Mouse (Mus musculus) heart, embryonic 12.5 days (tissue): Measurements from ENCODE around the gene Cox8c. TPM values are rescaled to one million over a fixed set of nuclear protein-coding genes. Genes with fewer than 3 reads are reported as not detected.

Experiments
- ATAC-seq: fragments of 200-750 bp; cut with Nextera tagmentation; 2 replicates; pipeline ENCODE4 v1.8.0; 2017; ENCODE audit warnings: moderate TSS enrichment, moderate library complexity; ENCODE audit not compliant: insufficient number of reproducible peaks, low FRiP score
- H3K27ac ChIP-seq: fragments of 300-500 bp; sonication (generic); 2 replicates; pipeline ENCODE4 v1.5.1; 2016; ENCODE audit warnings: mild to moderate bottlenecking, moderate library complexity; ENCODE audit not compliant: poor library complexity, severe bottlenecking
- H3K27me3 ChIP-seq: fragments of 300-500 bp; sonication (generic); replicated peaks from 2 replicates; pipeline ENCODE4 v1.6.1; 2016; ENCODE audit warnings: mild to moderate bottlenecking, moderate library complexity
- H3K36me3 ChIP-seq: fragments of 300-500 bp; sonication (generic); 2 replicates; pipeline ENCODE4 v1.6.1; 2016; ENCODE audit warnings: mild to moderate bottlenecking, moderate library complexity
- H3K4me1 ChIP-seq: fragments of 300-500 bp; sonication (generic); replicated peaks from 2 replicates; pipeline ENCODE4 v1.6.1; 2016; ENCODE audit warnings: mild to moderate bottlenecking
- H3K4me2 ChIP-seq: fragments of 300-500 bp; sonication (generic); 2 replicates; pipeline ENCODE4 v1.6.1; 2016; ENCODE audit warnings: mild to moderate bottlenecking, moderate library complexity
- H3K4me3 ChIP-seq: fragments of 300-500 bp; sonication (generic); 2 replicates; pipeline ENCODE4 v1.5.1; 2016; ENCODE audit warnings: mild to moderate bottlenecking
- H3K9ac ChIP-seq: fragments of 300-500 bp; sonication (generic); 2 replicates; pipeline ENCODE4 v1.6.1; 2016; ENCODE audit warnings: mild to moderate bottlenecking, moderate library complexity
- H3K9me3 ChIP-seq: fragments of 300-500 bp; sonication (generic); replicated peaks from 2 replicates; pipeline ENCODE4 v1.6.1; 2016; ENCODE audit warnings: mild to moderate bottlenecking, moderate library complexity
- WGBS: fragments of 180-500 bp; shearing (Covaris S2); methylation state at CpG from one replicate; pipeline ENCODE4 v1.1.7; 2016; 5-methylcytosine and 5-hydroxymethylcytosine counted together
- polyA plus RNA-seq: library from polyadenylated mRNA; unstranded; fragments of >200 nt; fragmentation: Nextera tagmentation; extraction: Ambion mirVana; gene quantifications from 2 replicates; pipeline ENCODE4 v1.2.1, GENCODE M21; 2016

Gene Cox8c
- not detected in 2 replicates for polyA plus RNA-seq

GRCm38 (mm10) chr12:102899091-102899490 lies at the start of gene Cox8c:
TSS of gene Cox8c (plus strand) at chr12:102899316.
- Histone ChIP-seq H3K9me3 (peaks cover 4% of the 10 kb centered on the region), H3K27me3 (no peaks in the 10 kb centered on the region), H3K4me1 (no peaks in the 10 kb centered on the region), H3K9ac (no peak within 1 kb of the TSS), H3K4me2 (no peak within 1 kb of the TSS), H3K36me3 (no peaks in the 10 kb centered on the region), H3K27ac (no peak within 1 kb of the TSS), H3K4me3 (no peak within 1 kb of the TSS)
- 86% methylated on average over 17 of the region's 17 CpGs for WGBS
- no peak for ATAC-seq

- Histone ChIP-seq H3K9me3 (no peaks in the 10 kb centered on the region), H3K4me2 (no peak overlapping the region), H3K27ac (no peak overlapping the region), H3K4me3 (no peak overlapping the region), H3K9ac (no peak overlapping the region), H3K4me1 (0 out of 2 replicates have a peak, but pooled peaks cover 2% of the 10 kb centered on the region), H3K36me3 (no peaks in the 10 kb centered on the region), H3K27me3 (no peaks in the 10 kb centered on the region)
- no peak for ATAC-seq
These were observed 38.3 kb upstream of the Cox8c start for GRCm38 (mm10) chr12:102860806-102861205.

GRCm38 (mm10) chr12:102869802-102870201 lies 29.3 kb upstream of the Cox8c start:
- no peaks in the 10 kb centered on the region for H3K9me3 ChIP-seq
- H3K4me3 ChIP-seq, result no peak overlapping the region
- H3K9ac ChIP-seq, result no peak overlapping the region
- WGBS, result 82% methylated on average over 2 of the region's 2 CpGs
- no peak for ATAC-seq
- no peak overlapping the region for H3K27ac ChIP-seq
- H3K27me3 ChIP-seq, result no peaks in the 10 kb centered on the region
- H3K4me1 ChIP-seq, result no peaks in the 10 kb centered on the region
- H3K36me3 ChIP-seq, result no peaks in the 10 kb centered on the region
- no peak overlapping the region for H3K4me2 ChIP-seq

GRCm38 (mm10) chr12:102870527-102870926 lies 28.6 kb upstream of the Cox8c start:
- 64% methylated on average over 1 of the region's 1 CpGs for WGBS
- H3K27me3 ChIP-seq, result no peaks in the 10 kb centered on the region
- no peak overlapping the region for H3K4me2 ChIP-seq
- no peaks in the 10 kb centered on the region for H3K36me3 ChIP-seq
- no peak overlapping the region for H3K27ac ChIP-seq
- no peaks in the 10 kb centered on the region for H3K9me3 ChIP-seq
- no peak overlapping the region for H3K9ac ChIP-seq
- H3K4me1 ChIP-seq, result no peaks in the 10 kb centered on the region
- no peak overlapping the region for H3K4me3 ChIP-seq
- no peak for ATAC-seq

- peak overlapping the region; percentile 85 for H3K4me3 ChIP-seq
- no peaks in the 10 kb centered on the region for H3K9me3 ChIP-seq
- H3K36me3 ChIP-seq, result no peaks in the 10 kb centered on the region
- under 1% methylated on average over 50 of the region's 70 CpGs for WGBS
- H3K4me2 ChIP-seq, result peak overlapping the region; percentile 83
- peaks cover 9% of the 10 kb centered on the region for H3K4me1 ChIP-seq
- H3K27ac ChIP-seq, result peak overlapping the region; percentile 98
- H3K27me3 ChIP-seq, result no peaks in the 10 kb centered on the region
- peak; percentile 88 for ATAC-seq
- H3K9ac ChIP-seq, result peak overlapping the region; percentile 94
These were observed 21.6 kb upstream of the Cox8c start for GRCm38 (mm10) chr12:102877301-102878030.

- no peaks in the 10 kb centered on the region for H3K36me3 ChIP-seq
- H3K4me1 ChIP-seq, result peaks cover 9% of the 10 kb centered on the region
- H3K9ac ChIP-seq, result peak within 1 kb of the TSS; percentile 94
- H3K27me3 ChIP-seq, result no peaks in the 10 kb centered on the region
- H3K4me2 ChIP-seq, result peak within 1 kb of the TSS; percentile 83
- H3K4me3 ChIP-seq, result peak within 1 kb of the TSS; percentile 85
- no peaks in the 10 kb centered on the region for H3K9me3 ChIP-seq
- under 1% methylated on average over 82 of the region's 95 CpGs for WGBS
- ATAC-seq, result peak; percentile 95
- peak within 1 kb of the TSS; percentile 98 for H3K27ac ChIP-seq
These were observed 20.9 kb upstream of the Cox8c start, which contains the start of gene Btbd7 for GRCm38 (mm10) chr12:102878031-102878823. TSS of gene Btbd7 (minus strand) at chr12:102878471.

- H3K36me3 ChIP-seq, result no peaks in the 10 kb centered on the region
- no peaks in the 10 kb centered on the region for H3K27me3 ChIP-seq
- peaks cover 9% of the 10 kb centered on the region for H3K4me1 ChIP-seq
- H3K9me3 ChIP-seq, result no peaks in the 10 kb centered on the region
- H3K4me2 ChIP-seq, result peak overlapping the region; percentile 69
- 20% methylated on average over 7 of the region's 7 CpGs for WGBS
- H3K9ac ChIP-seq, result peak overlapping the region; percentile 67; the same call in 1 of the 2 replicates
- ATAC-seq, result no peak
- H3K27ac ChIP-seq, result no peak overlapping the region
- peak overlapping the region; percentile 85 for H3K4me3 ChIP-seq
These were observed 20.2 kb upstream of the Cox8c start for GRCm38 (mm10) chr12:102878901-102879300.

GRCm38 (mm10) chr12:102885735-102886134 lies 13.4 kb upstream of the Cox8c start:
- Histone ChIP-seq H3K36me3 (no peaks in the 10 kb centered on the region), H3K4me3 (no peak overlapping the region), H3K27ac (no peak overlapping the region), H3K27me3 (no peaks in the 10 kb centered on the region), H3K4me2 (no peak overlapping the region; the same call in 1 of the 2 replicates), H3K9me3 (no peaks in the 10 kb centered on the region), H3K4me1 (no peaks in the 10 kb centered on the region), H3K9ac (no peak overlapping the region)
- WGBS, result 15% methylated on average over 5 of the region's 5 CpGs
- ATAC-seq, result no peak

GRCm38 (mm10) chr12:102887366-102887765 lies 11.8 kb upstream of the Cox8c start:
- no peak for ATAC-seq
- H3K4me2 ChIP-seq, result no peak overlapping the region

GRCm38 (mm10) chr12:102888568-102888967 lies 10.5 kb upstream of the Cox8c start:
- no peak overlapping the region for H3K9ac ChIP-seq
- no peak overlapping the region for H3K4me2 ChIP-seq
- no peak overlapping the region for H3K4me3 ChIP-seq
- ATAC-seq, result no peak
- H3K27me3 ChIP-seq, result no peaks in the 10 kb centered on the region
- H3K4me1 ChIP-seq, result no peaks in the 10 kb centered on the region
- no peaks in the 10 kb centered on the region for H3K9me3 ChIP-seq
- H3K27ac ChIP-seq, result no peak overlapping the region
- H3K36me3 ChIP-seq, result no peaks in the 10 kb centered on the region
- 77% methylated on average over 5 of the region's 5 CpGs for WGBS

More at GRCm38 (mm10) chr12:102887366-102887765, 11.8 kb upstream of the Cox8c start:
- Histone ChIP-seq H3K4me1 (no peaks in the 10 kb centered on the region), H3K27me3 (no peaks in the 10 kb centered on the region), H3K4me3 (no peak overlapping the region), H3K27ac (no peak overlapping the region), H3K36me3 (no peaks in the 10 kb centered on the region), H3K9ac (no peak overlapping the region), H3K9me3 (no peaks in the 10 kb centered on the region)
- 54% methylated on average over 10 of the region's 10 CpGs for WGBS

- no peak for ATAC-seq
- H3K4me1 ChIP-seq, result no peaks in the 10 kb centered on the region
- H3K36me3 ChIP-seq, result no peaks in the 10 kb centered on the region
- no peaks in the 10 kb centered on the region for H3K27me3 ChIP-seq
- no peak overlapping the region for H3K27ac ChIP-seq
- no peak overlapping the region for H3K4me3 ChIP-seq
- H3K9me3 ChIP-seq, result no peaks in the 10 kb centered on the region
- no peak overlapping the region for H3K9ac ChIP-seq
- no peak overlapping the region for H3K4me2 ChIP-seq
- 37% methylated on average over 3 of the region's 3 CpGs for WGBS
These were observed 9.1 kb downstream of the Cox8c start for GRCm38 (mm10) chr12:102908191-102908590.
